Mouse (Mus musculus): Measurements from ENCODE around the gene Atp1b1. TPM values are rescaled to one million over a fixed set of nuclear protein-coding genes. Genes with fewer than 3 reads are reported as not detected.

Gene Atp1b1
- total RNA-seq, 2 experiments from 2014 or later = 1,624 to 1,674 TPM

GRCm38 (mm10) chr1:164412906-164413305, 45.2 kb downstream of the Atp1b1 start:
- intact Hi-C loops (cut with DNase I) = no loop called here
- Histone ChIP-seq H3K27ac (no peak overlapping the region), H3K4me3 (no peak overlapping the region)
- no peak for TF ChIP-seq CTCF (IDR thresholded peaks at IDR 0.05)
- DNase-seq (ENCODE audit: extremely low spot score in 1 of 2, low spot score in 2 of 2) = no peak

GRCm38 (mm10) chr1:164411306-164411705, 46.8 kb downstream of the Atp1b1 start:
- intact Hi-C loops (cut with DNase I) = no loop called here
- no peak overlapping the region for H3K4me3 ChIP-seq
- no peak for TF ChIP-seq CTCF (IDR thresholded peaks at IDR 0.05)
- no peak for DNase-seq (ENCODE audit: extremely low spot score in 1 of 2, low spot score in 2 of 2)
- H3K27ac ChIP-seq = no peak overlapping the region

GRCm38 (mm10) chr1:164408655-164409054, 49.5 kb downstream of the Atp1b1 start:
- H3K4me3 ChIP-seq = no peak overlapping the region
- no peak overlapping the region for H3K27ac ChIP-seq
- TF ChIP-seq CTCF (IDR thresholded peaks at IDR 0.05) = no peak
- intact Hi-C loops (cut with DNase I) = no loop called here
- DNase-seq (ENCODE audit: extremely low spot score in 1 of 2, low spot score in 2 of 2) = no peak

GRCm38 (mm10) chr1:164406506-164406905, 51.6 kb downstream of the Atp1b1 start:
- H3K27ac ChIP-seq = no peak overlapping the region
- DNase-seq (ENCODE audit: extremely low spot score in 1 of 2, low spot score in 2 of 2) = no peak
- no peak for TF ChIP-seq CTCF (IDR thresholded peaks at IDR 0.05)
- intact Hi-C loops (cut with DNase I) = no loop called here
- H3K4me3 ChIP-seq = no peak overlapping the region

GRCm38 (mm10) chr1:164405385-164405802, 52.8 kb downstream of the Atp1b1 start:
- no peak for DNase-seq (ENCODE audit: extremely low spot score in 1 of 2, low spot score in 2 of 2)
- Histone ChIP-seq H3K27ac (no peak overlapping the region), H3K4me3 (no peak overlapping the region)
- no peak for TF ChIP-seq CTCF (IDR thresholded peaks at IDR 0.05)
- intact Hi-C loops (cut with DNase I) = loop anchor here (1.0 kb wide), 1 partner anchor 12 kb away; no protein-coding TSS in a partner anchor

GRCm38 (mm10) chr1:164399578-164399977, 58.6 kb downstream of the Atp1b1 start:
- intact Hi-C loops (cut with DNase I) = loop anchor here (5.0 kb wide), 1 partner anchor 62 kb away; no protein-coding TSS in a partner anchor

GRCm38 (mm10) chr1:164397672-164398071, 60.5 kb downstream of the Atp1b1 start:
- no peak for TF ChIP-seq CTCF (IDR thresholded peaks at IDR 0.05)
- intact Hi-C loops (cut with DNase I) = loop anchor here (5.0 kb wide), 1 partner anchor 60 kb away; no protein-coding TSS in a partner anchor
- Histone ChIP-seq H3K27ac (no peak overlapping the region), H3K4me3 (no peak overlapping the region)
- no peak for DNase-seq (ENCODE audit: extremely low spot score in 1 of 2, low spot score in 2 of 2)

More at GRCm38 (mm10) chr1:164399578-164399977, 58.6 kb downstream of the Atp1b1 start:
- DNase-seq (ENCODE audit: extremely low spot score in 1 of 2, low spot score in 2 of 2) = no peak
- TF ChIP-seq CTCF (IDR thresholded peaks at IDR 0.05) = no peak
- H3K4me3 ChIP-seq = no peak overlapping the region
- H3K27ac ChIP-seq = no peak overlapping the region

- TF ChIP-seq CTCF (IDR thresholded peaks at IDR 0.05) = no peak
- DNase-seq (ENCODE audit: extremely low spot score in 1 of 2, low spot score in 2 of 2) = peak in 1 of 2 experiments; percentile 20
- intact Hi-C loops (cut with DNase I) = loop anchor here (5.0 kb wide), 1 partner anchor 58 kb away; no protein-coding TSS in a partner anchor
- no peak overlapping the region for H3K4me3 ChIP-seq
- H3K27ac ChIP-seq = peak overlapping the region; percentile 85
These were observed 62.9 kb downstream of the Atp1b1 start for GRCm38 (mm10) chr1:164395131-164395780.

- no peak for TF ChIP-seq CTCF (IDR thresholded peaks at IDR 0.05)
- Histone ChIP-seq H3K4me3 (no peak overlapping the region), H3K27ac (no peak overlapping the region)
- intact Hi-C loops (cut with DNase I) = no loop called here
- no peak for DNase-seq (ENCODE audit: extremely low spot score in 1 of 2, low spot score in 2 of 2)
These were observed 66.0 kb downstream of the Atp1b1 start for GRCm38 (mm10) chr1:164392176-164392575.

GRCm38 (mm10) chr1:164389743-164390142, 68.4 kb downstream of the Atp1b1 start:
- H3K27ac ChIP-seq = no peak overlapping the region
- DNase-seq (ENCODE audit: extremely low spot score in 1 of 2, low spot score in 2 of 2) = no peak
- no peak for TF ChIP-seq CTCF (IDR thresholded peaks at IDR 0.05)
- no peak overlapping the region for H3K4me3 ChIP-seq
- intact Hi-C loops (cut with DNase I) = no loop called here

Other genes starting within 250 kb of the Atp1b1 start
- 10 to 100 TPM; 14.4 to 16.2 TPM for gene Slc19a2, start 209.3 kb downstream of the Atp1b1 start, total RNA-seq (2021)
- 10 to 100 TPM; 21.7 to 23.9 TPM for gene Ccdc181, start 182.8 kb downstream of the Atp1b1 start, total RNA-seq (2021)
- 10 to 100 TPM; 22.7 to 24.9 TPM for gene Nme7, start 154.2 kb downstream of the Atp1b1 start, total RNA-seq (2021)
- gene Blzf1, start 150.9 kb downstream of the Atp1b1 start, total RNA-seq (2021) = 10 to 100 TPM; 22.0 to 24.1 TPM

Data from left cerebral cortex, adult 2 months (tissue).